Mouse (Mus musculus) MEL (cell line): ENCODE measurements around the gene Nbas. TPM values are rescaled to one million over a fixed set of nuclear protein-coding genes. Genes with fewer than 3 reads are reported as not detected.

Experiments
- DNase-seq: peaks from one replicate; pipeline ENCODE4 v3.0.0; 2011; ENCODE audit warnings: low read depth, low spot score
- H3K27ac ChIP-seq: 2 replicates; pipeline ENCODE4 v1.5.1; 2012; ENCODE audit warnings: low read depth, mild to moderate bottlenecking, control low read depth, low read length, moderate library complexity; ENCODE audit not compliant: control insufficient read depth
- H3K27me3 ChIP-seq, 2 experiments: fragments of 150-350 bp in 1 of 2; sonication (generic) in 1 of 2; 2 replicates each; pipeline ENCODE4 v1.6.1; 2012; ENCODE audit warnings: low read length in 2 of 2, mild to moderate bottlenecking in 2 of 2, improper control_type of control experiment in 1 of 2, moderate library complexity in 1 of 2; ENCODE audit not compliant: insufficient read depth in 2 of 2, control insufficient read depth in 1 of 2
- H3K36me3 ChIP-seq, 2 experiments: 2 replicates each; pipeline ENCODE4 v1.6.1; 2012 to 2014; ENCODE audit warnings: low read length in 2 of 2, improper control_type of control experiment in 1 of 2, inconsistent platforms in 1 of 2, mild to moderate bottlenecking in 1 of 2; ENCODE audit not compliant: insufficient read depth in 2 of 2, control insufficient read depth in 1 of 2
- H3K4me1 ChIP-seq, 2 experiments: fragments of 150-350 bp in 1 of 2; sonication (generic) in 1 of 2; 2 replicates each; pipeline ENCODE4 v1.6.1; 2012; ENCODE audit warnings: low read length in 2 of 2, improper control_type of control experiment in 1 of 2, mild to moderate bottlenecking in 1 of 2; ENCODE audit not compliant: insufficient read depth in 2 of 2, control insufficient read depth in 1 of 2
- H3K4me3 ChIP-seq, 2 experiments: fragments of 150-350 bp in 1 of 2; sonication (generic) in 1 of 2; 2 replicates each; pipeline ENCODE4 v1.5.1; 2012; ENCODE audit warnings: low read depth in 2 of 2, low read length in 2 of 2, mild to moderate bottlenecking in 2 of 2, moderate library complexity in 2 of 2, control low read depth in 1 of 2, improper control_type of control experiment in 1 of 2; ENCODE audit not compliant: control insufficient read depth in 1 of 2, insufficient read depth in 1 of 2
- H3K79me2 ChIP-seq: 2 replicates; pipeline ENCODE4 v1.6.1; 2012; ENCODE audit warnings: mild to moderate bottlenecking, low read length, moderate library complexity; ENCODE audit not compliant: control insufficient read depth, poor library complexity, insufficient read depth
- H3K9ac ChIP-seq: 2 replicates; pipeline ENCODE4 v1.6.1; 2012; ENCODE audit warnings: low read depth, mild to moderate bottlenecking, control low read depth, low read length, moderate library complexity; ENCODE audit not compliant: control insufficient read depth, poor library complexity, severe bottlenecking
- H3K9me3 ChIP-seq: fragments of 150-350 bp; sonication (generic); replicated peaks from 2 replicates; pipeline ENCODE4 v1.6.1; 2012; ENCODE audit warnings: mild to moderate bottlenecking, low read length, improper control_type of control experiment, moderate library complexity; ENCODE audit not compliant: insufficient read depth
- BHLHE40 ChIP-seq: IDR thresholded peaks from 2 replicates; pipeline ENCODE4 v1.6.1; 2012; ENCODE audit warnings: low read depth, mild to moderate bottlenecking, inconsistent platforms, low read length, improper control_type of control experiment, borderline replicate concordance
- CHD2 ChIP-seq: IDR thresholded peaks from 2 replicates; pipeline ENCODE4 v1.6.1; 2011; ENCODE audit warnings: low read length, improper control_type of control experiment
- CTCF ChIP-seq, 3 experiments: IDR thresholded peaks in 2 of 3; conservative IDR thresholded peaks in 1 of 3; 2 replicates each; pipeline ENCODE4 v1.5.1; 2011 to 2012; ENCODE audit warnings: low read length in 3 of 3, low read depth in 2 of 3, mild to moderate bottlenecking in 2 of 3, improper control_type of control experiment in 1 of 3, inconsistent platforms in 1 of 3, mixed read lengths in 1 of 3, moderate library complexity in 1 of 3; ENCODE audit not compliant: control insufficient read depth in 1 of 3, insufficient read depth in 1 of 3, poor library complexity in 1 of 3, severe bottlenecking in 1 of 3
- ELF1 ChIP-seq: IDR thresholded peaks from 2 replicates; pipeline ENCODE4 v1.6.1; 2014; ENCODE audit warnings: low read depth, mild to moderate bottlenecking, inconsistent platforms, low read length, improper control_type of control experiment, moderate library complexity
- HCFC1 ChIP-seq: IDR thresholded peaks from 2 replicates; pipeline ENCODE4 v1.6.1; 2012; ENCODE audit warnings: low read depth, mild to moderate bottlenecking, inconsistent platforms, low read length, improper control_type of control experiment, moderate library complexity
- JUND ChIP-seq: IDR thresholded peaks from 2 replicates; pipeline ENCODE4 v1.6.1; 2011; ENCODE audit warnings: low read depth, mild to moderate bottlenecking, improper control_type of control experiment, low read length
- MXI1 ChIP-seq: IDR thresholded peaks from 2 replicates; pipeline ENCODE4 v1.6.1; 2011; ENCODE audit warnings: mild to moderate bottlenecking, low read depth, low read length, improper control_type of control experiment
- MYC ChIP-seq: IDR thresholded peaks from 2 replicates; pipeline ENCODE4 v1.6.1; 2011; ENCODE audit warnings: low read depth, mild to moderate bottlenecking, low read length, improper control_type of control experiment, moderate library complexity
- NELFE ChIP-seq: IDR thresholded peaks from 2 replicates; pipeline ENCODE4 v1.6.1; 2011; ENCODE audit warnings: low read depth, low read length, improper control_type of control experiment
- NRF1 ChIP-seq: IDR thresholded peaks from 2 replicates; pipeline ENCODE4 v1.6.1; 2014; ENCODE audit warnings: low read depth, mild to moderate bottlenecking, inconsistent platforms, low read length, improper control_type of control experiment, moderate library complexity; ENCODE audit not compliant: poor library complexity, insufficient read depth, severe bottlenecking
- POLR2A ChIP-seq, 2 experiments: IDR thresholded peaks; 2 replicates each; pipeline ENCODE4 v1.6.1; 2011 to 2012; ENCODE audit warnings: low read length in 2 of 2, mild to moderate bottlenecking in 2 of 2, control low read depth in 1 of 2, improper control_type of control experiment in 1 of 2, low read depth in 1 of 2, moderate library complexity in 1 of 2; ENCODE audit not compliant: control insufficient read depth in 1 of 2, insufficient read depth in 1 of 2, poor library complexity in 1 of 2
- POLR2AphosphoS2 ChIP-seq: IDR thresholded peaks from 2 replicates; pipeline ENCODE4 v1.6.1; 2011; ENCODE audit warnings: low read length, improper control_type of control experiment
- RAD21 ChIP-seq: IDR thresholded peaks from 2 replicates; pipeline ENCODE4 v1.6.1; 2011; ENCODE audit warnings: mild to moderate bottlenecking, low read depth, low read length, improper control_type of control experiment
- RCOR1 ChIP-seq: IDR thresholded peaks from 2 replicates; pipeline ENCODE4 v1.6.1; 2012; ENCODE audit warnings: low read depth, mild to moderate bottlenecking, inconsistent platforms, low read length, improper control_type of control experiment
- SIN3A ChIP-seq: IDR thresholded peaks from 2 replicates; pipeline ENCODE4 v1.6.1; 2012; ENCODE audit warnings: low read length, improper control_type of control experiment, inconsistent platforms
- SMC3 ChIP-seq: IDR thresholded peaks from 2 replicates; pipeline ENCODE4 v1.6.1; 2011; ENCODE audit warnings: low read depth, low read length, improper control_type of control experiment
- TAL1 ChIP-seq: IDR thresholded peaks from 2 replicates; pipeline ENCODE4 v1.6.1; 2012; ENCODE audit warnings: mild to moderate bottlenecking, inconsistent platforms, low read length, moderate library complexity, mixed read lengths
- TBP ChIP-seq: IDR thresholded peaks from 2 replicates; pipeline ENCODE4 v1.8.0; 2011; ENCODE audit warnings: low read depth, low read length, improper control_type of control experiment
- UBTF ChIP-seq: IDR thresholded peaks from 2 replicates; pipeline ENCODE4 v1.6.1; 2012; ENCODE audit warnings: low read depth, mild to moderate bottlenecking, inconsistent platforms, low read length, improper control_type of control experiment, moderate library complexity, borderline replicate concordance; ENCODE audit not compliant: insufficient read depth
- USF2 ChIP-seq, 2 experiments: IDR thresholded peaks; 2 replicates each; pipeline ENCODE4 v1.6.1; 2011 to 2012; ENCODE audit warnings: improper control_type of control experiment in 2 of 2, low read length in 2 of 2, borderline replicate concordance in 1 of 2, inconsistent platforms in 1 of 2, low read depth in 1 of 2, mild to moderate bottlenecking in 1 of 2; ENCODE audit not compliant: insufficient read depth in 1 of 2
- ZC3H11A ChIP-seq: IDR thresholded peaks from 2 replicates; pipeline ENCODE4 v1.6.1; 2012; ENCODE audit warnings: low read depth, mild to moderate bottlenecking, inconsistent platforms, low read length, improper control_type of control experiment
- ZKSCAN1 ChIP-seq: IDR thresholded peaks from 2 replicates; pipeline ENCODE4 v1.6.1; 2012; ENCODE audit warnings: low read depth, mild to moderate bottlenecking, inconsistent platforms, low read length, improper control_type of control experiment, moderate library complexity
- ZNF384 ChIP-seq: IDR thresholded peaks from 2 replicates; pipeline ENCODE4 v1.6.1; 2012; ENCODE audit warnings: low read depth, mild to moderate bottlenecking, inconsistent platforms, low read length, improper control_type of control experiment
- polyA plus RNA-seq, 2 experiments: library from polyadenylated mRNA; stranded (reverse) in 1 of 2; unstranded in 1 of 2; fragments of >175 nt in 1 of 2; fragments of >200 nt in 1 of 2; gene quantifications; 2 replicates each; pipeline versions ENCODE4 v1.2.1 to v1.2.4; 2012; ENCODE audit warnings: low replicate concordance in 2 of 2, low read depth in 1 of 2; ENCODE audit not compliant: insufficient read length in 2 of 2, insufficient read depth in 1 of 2, missing spikeins in 1 of 2
- total RNA-seq: library from RNA; depleted of rRNA; stranded (reverse); fragments of 300-350 nt; gene quantifications from 2 replicates; pipeline ENCODE4 v1.2.3, GENCODE M21; 2012

Gene Nbas
- total and polyA plus RNA-seq, 3 experiments: 24.2 to 25.7 TPM; not detected in 1

DNA sequence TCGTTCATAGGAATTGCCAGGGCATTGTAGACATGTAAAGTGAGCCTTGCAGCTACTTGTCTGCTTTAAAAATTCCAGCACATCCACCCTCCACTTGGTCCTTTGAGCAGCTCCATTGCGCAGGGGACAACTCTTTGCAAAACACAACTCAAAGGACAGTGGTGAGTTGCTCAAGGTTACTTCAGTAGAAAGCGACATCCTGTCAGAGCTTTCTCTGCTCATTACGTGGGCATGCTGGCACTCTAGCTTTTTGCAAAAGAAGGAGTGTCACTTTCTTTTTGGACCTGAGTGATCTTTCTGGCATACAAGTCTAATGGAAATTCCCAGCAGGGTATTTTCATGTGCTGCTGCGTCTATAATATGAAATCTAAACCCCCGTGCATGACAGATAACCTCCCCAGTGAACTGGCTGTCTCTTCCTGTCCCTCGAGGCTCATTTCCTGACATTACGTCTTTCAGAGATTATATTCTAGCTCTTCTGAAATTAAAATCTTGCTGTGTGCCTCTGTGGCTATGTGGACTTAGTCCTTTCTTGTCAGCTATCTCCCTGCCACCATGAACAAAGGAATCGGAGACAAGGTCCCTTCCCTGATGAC lies 192.7 kb downstream of the Nbas start:
- no peak for DNase-seq
- Histone ChIP-seq H3K27ac (no peak overlapping the region), H3K4me1 (no peaks in the 10 kb centered on the region), H3K27me3 (no peaks in the 10 kb centered on the region), H3K4me3 (no peak overlapping the region), H3K79me2 (no peaks in the 10 kb centered on the region), H3K9ac (no peak overlapping the region), H3K36me3 (no peaks in the 10 kb centered on the region), H3K9me3 (no peaks in the 10 kb centered on the region)
- TF ChIP-seq USF2 (IDR thresholded peaks at IDR 0.05; ENCODE audit: borderline replicate concordance in 1 of 2, insufficient read depth in 1 of 2, low read depth in 1 of 2, low read length in 2 of 2) (no peak), ELF1 (no peak), POLR2AphosphoS2 (no peak), POLR2A (IDR thresholded peaks at IDR 0.05; ENCODE audit: control insufficient read depth in 1 of 2, insufficient read depth in 1 of 2, low read depth in 1 of 2, low read length in 2 of 2, poor library complexity in 1 of 2) (no peak), RCOR1 (no peak), MYC (no peak), CTCF (IDR thresholded peaks at IDR 0.05 in 2 of 3, conservative IDR thresholded peaks at IDR 0.05 in 1 of 3; ENCODE audit: control insufficient read depth in 1 of 3, insufficient read depth in 1 of 3, low read depth in 2 of 3, low read length in 3 of 3, poor library complexity in 1 of 3, severe bottlenecking in 1 of 3) (no peak), SMC3 (no peak)

DNA sequence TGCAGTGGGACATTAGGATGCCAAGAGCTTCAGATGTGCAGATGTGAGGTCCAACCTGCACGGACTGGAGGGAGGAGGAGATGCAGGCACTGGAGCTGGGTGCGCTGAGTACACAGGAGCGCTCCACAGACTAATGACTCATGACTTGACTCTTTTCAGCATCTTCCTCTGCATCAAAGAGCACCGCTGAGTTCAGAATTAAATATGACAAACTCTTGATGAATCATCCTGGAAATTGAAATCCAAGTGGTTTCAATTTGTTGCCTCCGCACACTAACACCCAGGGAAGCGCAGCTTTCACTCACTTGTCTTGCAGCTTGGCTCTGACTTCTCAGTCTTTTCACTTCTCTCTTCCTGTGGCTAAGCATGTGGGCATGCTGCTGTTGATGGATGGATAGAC lies 193.5 kb downstream of the Nbas start:
- Histone ChIP-seq H3K27ac (no peak overlapping the region), H3K9ac (no peak overlapping the region), H3K4me3 (no peak overlapping the region), H3K9me3 (no peaks in the 10 kb centered on the region), H3K36me3 (no peaks in the 10 kb centered on the region), H3K27me3 (no peaks in the 10 kb centered on the region)
- DNase-seq: no peak
- no peak for TF ChIP-seq ELF1
- no peak for TF ChIP-seq MYC
- TF ChIP-seq SIN3A: no peak
- no peak for TF ChIP-seq HCFC1
- TF ChIP-seq CHD2: no peak
- no peak for TF ChIP-seq USF2 (IDR thresholded peaks at IDR 0.05; ENCODE audit: borderline replicate concordance in 1 of 2, insufficient read depth in 1 of 2, low read depth in 1 of 2, low read length in 2 of 2)
- TF ChIP-seq ZKSCAN1: no peak
- no peak for TF ChIP-seq NRF1
- no peak for TF ChIP-seq TAL1
- TF ChIP-seq RAD21: no peak
- TF ChIP-seq NELFE: no peak
- no peak for TF ChIP-seq RCOR1
- TF ChIP-seq JUND: no peak
- TF ChIP-seq ZC3H11A: no peak
- TF ChIP-seq BHLHE40: no peak
- TF ChIP-seq SMC3: no peak
- TF ChIP-seq TBP: no peak
- no peak for TF ChIP-seq UBTF
- no peak for TF ChIP-seq ZNF384
- no peak for TF ChIP-seq MXI1
- TF ChIP-seq, all 39 proteins: peak for 0
- no peaks in the 10 kb centered on the region for H3K79me2 ChIP-seq
- H3K4me1 ChIP-seq: no peaks in the 10 kb centered on the region
